Mouse (Mus musculus): ENCODE measurements around the gene Kdm4b.

The Kdm4b gene

DNA sequence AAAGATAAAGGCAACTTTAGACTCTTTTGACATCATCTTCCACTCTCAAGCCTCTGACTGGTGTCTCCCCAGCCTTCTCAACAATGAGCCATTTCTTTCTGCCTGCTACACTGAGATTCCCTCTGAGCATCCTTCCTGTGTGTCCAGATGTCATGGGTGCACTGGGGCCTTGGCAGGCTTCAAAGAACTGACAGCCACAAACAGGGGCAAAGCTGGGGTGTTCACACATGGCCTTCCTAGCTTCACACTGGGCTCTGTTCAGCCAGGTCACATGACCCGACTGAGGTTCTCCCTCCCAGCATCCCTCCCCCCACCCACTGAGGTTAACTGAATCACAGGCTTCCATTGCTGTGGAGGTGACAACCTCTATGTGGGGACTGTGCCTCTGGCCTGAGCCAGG is 29.7 kb upstream of the Kdm4b start:
- CTCF ChIA-PET, result no interaction called here

DNA sequence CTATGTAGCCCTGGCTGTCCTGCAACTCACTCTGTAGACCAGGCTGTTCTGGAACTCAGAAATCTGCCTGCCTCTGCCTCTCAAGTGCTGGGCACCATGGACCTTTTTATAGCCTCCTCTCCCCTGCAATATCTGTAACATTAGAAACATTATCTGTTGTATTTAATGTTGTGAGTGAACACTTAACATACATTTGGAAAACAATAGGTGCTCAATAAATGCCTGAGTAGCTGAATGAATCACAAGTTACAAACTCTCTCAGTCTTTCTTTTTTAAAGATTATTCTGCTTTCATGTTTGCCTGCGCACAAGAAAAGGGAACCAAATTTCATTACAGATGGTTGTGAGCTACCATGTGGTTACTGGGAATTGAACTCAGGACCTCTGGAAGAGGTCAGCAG is 27.6 kb upstream of the Kdm4b start:
- CTCF ChIA-PET, result no interaction called here

DNA sequence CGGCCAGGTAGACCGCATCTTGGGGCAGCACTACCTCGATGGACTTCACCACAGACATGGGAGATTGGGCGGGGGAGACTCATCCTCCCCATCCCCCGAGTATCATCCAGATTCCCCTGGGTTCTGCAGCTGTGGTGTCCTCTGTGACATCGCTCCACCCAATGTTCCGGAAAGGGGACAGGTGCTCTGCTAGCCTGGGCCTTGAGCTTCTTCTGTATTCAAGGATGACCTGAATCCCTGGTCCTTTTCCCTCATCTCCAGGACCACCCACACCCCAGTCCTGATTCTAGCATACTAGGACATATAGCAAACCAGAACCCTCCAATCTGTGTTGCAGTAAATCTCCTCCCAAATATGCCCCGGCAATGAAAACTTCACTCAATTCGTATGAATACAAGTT is 25.7 kb upstream of the Kdm4b start, which contains the start of gene Arrdc5:
TSS of gene Arrdc5 (minus strand) at position 101 of the 400 bp plus-strand sequence.
- CTCF ChIA-PET, result no interaction called here

DNA sequence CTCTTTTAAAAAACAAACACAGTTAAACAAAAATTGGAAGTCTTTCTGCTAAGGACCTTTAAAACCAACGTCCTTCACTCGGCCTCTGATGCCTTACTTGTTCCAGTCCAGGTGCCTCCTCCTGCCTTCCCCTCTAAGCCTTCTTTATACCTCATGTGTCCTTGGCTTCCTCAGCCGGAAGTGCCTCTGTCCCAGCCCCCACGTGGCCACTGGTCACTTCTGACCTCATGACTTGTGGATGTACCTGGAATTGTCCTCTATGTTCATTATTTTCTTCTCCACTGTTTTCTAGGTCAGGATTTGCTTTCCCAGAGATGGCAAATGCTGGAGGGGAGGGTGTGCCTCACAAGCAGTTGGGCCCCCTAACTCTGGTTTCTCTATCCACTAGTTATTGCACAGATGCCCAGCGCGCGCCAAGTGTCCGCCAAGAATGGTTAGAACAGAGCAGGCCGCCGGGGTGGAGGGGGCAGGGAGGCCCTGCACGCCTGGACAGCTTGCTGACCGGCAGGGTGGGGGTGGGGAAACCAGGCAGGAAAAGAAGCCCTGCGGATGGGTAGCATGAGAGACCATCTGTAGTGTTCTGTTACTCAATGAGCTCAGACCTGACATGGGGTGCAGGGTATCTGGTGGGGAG is 23.4 kb upstream of the Kdm4b start:
- CTCF ChIA-PET, result interaction anchor here (0.5 kb wide), 1 partner anchor 171 kb away, joined by 7 read pairs; no protein-coding TSS in a partner anchor

DNA sequence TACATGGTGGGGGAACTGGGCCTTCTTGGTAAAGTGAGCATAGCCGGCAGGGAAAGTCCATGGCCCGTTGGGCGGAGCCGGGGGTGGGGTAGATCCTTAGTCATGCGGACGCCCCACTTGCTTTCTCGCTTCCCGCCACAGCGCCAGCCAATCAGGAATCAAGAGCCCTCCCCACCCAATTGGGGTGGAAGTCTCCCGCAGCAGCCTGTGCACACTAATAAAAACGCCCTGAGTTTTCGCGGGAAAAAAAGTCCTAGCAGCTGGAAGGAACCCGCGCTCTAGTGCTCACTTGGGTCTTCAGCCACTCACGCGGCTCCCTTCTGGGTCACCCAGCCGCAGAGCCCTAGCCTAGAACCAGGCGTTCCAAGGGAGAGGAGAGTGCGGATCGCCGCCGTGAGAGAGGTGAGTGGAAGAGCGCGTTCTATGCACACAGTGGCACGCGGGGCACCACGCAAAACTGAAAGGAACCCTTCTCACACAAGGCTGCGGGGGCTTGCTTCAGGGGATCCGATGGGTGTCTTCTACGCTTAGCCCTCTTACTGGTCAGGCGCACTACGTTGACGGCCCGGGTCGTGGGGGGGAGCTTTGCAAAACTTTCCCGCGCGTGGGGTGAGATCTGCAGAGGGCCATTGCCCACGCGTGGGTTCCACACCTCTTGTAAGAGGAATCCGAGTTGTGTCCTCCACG is 22.6 kb upstream of the Kdm4b start, which contains the start of gene Uhrf1:
TSS of gene Uhrf1 (plus strand) at position 162 of the 687 bp plus-strand sequence.
- CTCF ChIA-PET, result interaction anchor here (0.9 kb wide), 1 partner anchor 10 kb away, joined by 3 read pairs; no protein-coding TSS in a partner anchor

DNA sequence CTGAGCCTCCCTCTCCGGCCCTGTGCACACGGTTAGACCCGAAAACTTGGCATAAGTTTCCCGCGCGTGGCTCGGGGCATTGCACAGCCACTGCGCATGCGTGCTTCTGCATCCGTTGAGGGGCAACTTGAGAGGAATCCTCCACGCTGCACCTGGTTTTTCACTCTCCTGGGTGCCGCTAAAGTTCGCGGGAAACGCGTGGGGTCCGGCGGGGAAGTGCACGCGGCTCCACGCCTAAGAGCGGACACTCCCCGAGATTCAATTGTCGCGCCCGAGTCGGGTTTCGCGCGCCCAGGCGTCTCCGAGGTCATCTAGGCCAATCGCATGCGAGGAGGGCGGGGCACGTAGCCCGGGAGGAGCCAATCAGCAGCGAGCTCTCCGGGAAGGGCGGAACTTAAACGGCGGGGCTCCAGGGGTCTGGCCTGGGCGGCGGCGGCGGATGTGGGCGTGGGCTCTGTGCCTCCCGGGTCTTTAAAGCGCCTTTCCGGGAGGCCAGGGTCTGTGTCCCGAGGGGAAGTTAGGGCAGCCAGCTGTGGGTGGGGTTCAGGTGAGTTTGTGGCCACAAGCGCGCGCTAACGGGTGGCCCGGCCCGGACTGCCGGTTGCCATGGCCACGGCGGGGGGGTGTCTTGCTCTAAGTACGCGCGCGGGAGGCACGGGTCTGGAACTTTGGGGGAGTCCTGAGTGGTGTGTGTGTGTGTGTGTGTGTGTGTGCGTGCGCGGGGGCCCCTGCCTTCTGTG is 21.8 kb upstream of the Kdm4b start:
- CTCF ChIA-PET, result interaction anchor here (0.7 to 0.9 kb wide), 3 partner anchors 11 to 121 kb away, joined by 3 to 4 read pairs (median 4); no protein-coding TSS in a partner anchor

DNA sequence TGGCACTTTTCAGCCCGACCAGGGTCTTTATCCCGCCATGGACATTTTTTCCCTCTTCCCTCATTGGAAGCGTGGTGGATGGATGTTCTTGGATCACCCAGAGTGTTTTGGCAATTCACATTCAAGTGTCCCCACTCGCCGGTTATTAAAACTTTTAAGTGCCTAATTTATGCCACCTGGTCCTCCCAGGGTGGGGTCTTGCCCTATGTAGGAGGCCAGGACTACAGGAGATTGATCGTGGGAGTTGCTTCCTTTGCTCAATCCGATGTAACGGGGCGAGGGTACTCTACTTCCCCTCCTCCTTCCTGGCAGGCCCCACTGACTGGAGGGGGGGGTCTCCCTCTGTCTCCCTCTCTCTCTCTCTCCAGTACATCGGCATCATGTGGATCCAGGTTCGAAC is 21.1 kb upstream of the Kdm4b start:
- CTCF ChIA-PET, result interaction anchor here (0.7 kb wide), 1 partner anchor 38 kb away, joined by 4 read pairs; no protein-coding TSS in a partner anchor

DNA sequence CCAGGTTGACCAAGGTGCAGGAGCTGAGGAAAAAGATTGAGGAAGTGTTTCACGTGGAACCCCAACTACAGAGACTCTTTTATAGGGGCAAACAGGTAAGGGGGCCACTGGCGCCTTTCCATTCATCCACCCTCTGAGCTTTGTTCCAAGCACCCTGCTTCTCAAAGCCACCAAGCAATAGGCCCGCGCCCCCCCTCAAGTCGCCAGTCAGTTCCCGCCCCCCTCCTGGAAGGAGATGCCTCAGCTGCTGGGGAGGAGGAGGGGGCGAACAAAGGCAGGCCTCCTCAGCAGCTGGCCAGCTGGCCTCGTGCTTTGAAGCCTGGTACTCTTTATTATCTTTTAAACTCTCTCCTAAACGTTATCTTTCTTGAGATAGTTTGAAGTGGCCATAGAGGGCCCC is 20.7 kb upstream of the Kdm4b start:
- CTCF ChIA-PET, result interaction anchor here (0.6 to 0.7 kb wide), 2 partner anchors 39 to 48 kb away, joined by 4 read pairs; no protein-coding TSS in a partner anchor

DNA sequence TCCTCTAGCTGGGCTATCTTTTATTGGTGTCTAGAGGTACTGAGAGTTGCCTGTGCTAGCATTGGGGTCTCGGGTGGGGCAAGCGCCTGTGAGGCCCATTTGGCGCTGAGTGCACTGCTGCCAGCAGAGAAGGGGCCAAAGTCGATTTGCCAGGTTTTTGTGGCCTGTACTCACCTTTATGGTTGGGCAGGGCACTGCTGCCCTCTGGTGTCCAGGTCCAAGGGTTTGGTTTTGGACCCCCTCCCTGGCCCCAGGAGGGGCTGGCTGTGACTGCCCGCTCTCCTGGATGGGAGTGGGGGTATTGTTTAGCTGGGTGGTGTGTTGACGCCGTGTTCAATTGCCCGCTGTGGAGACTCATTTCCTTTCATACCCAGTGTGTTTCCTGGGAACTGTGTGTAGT is 20.0 kb upstream of the Kdm4b start:
- CTCF ChIA-PET, result interaction anchor here (0.6 kb wide), 1 partner anchor 48 kb away, joined by 4 read pairs; no protein-coding TSS in a partner anchor

DNA sequence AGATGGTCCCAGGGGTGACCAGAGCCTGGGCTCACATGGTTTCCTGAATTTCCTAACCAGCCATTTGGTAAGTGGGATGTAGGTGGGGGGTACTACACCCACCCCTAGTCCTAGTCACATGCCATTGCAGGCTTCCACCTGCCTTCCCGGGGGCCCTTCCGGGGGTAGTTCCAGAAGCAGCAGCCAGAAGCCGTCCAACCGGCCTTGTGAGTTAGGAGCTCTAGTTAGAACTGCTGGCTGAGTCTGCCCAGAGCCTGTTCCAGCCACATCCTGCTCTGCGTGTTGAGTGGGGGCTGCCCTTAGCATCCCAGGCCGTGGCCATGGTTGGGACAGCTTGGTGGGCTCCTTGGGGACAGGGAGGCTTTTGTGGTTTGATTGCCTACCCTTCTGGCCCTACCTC is 17.8 kb upstream of the Kdm4b start:
- CTCF ChIA-PET, result interaction anchor here (1.3 kb wide), 1 partner anchor 17 kb away, joined by 3 read pairs; no protein-coding TSS in a partner anchor

DNA sequence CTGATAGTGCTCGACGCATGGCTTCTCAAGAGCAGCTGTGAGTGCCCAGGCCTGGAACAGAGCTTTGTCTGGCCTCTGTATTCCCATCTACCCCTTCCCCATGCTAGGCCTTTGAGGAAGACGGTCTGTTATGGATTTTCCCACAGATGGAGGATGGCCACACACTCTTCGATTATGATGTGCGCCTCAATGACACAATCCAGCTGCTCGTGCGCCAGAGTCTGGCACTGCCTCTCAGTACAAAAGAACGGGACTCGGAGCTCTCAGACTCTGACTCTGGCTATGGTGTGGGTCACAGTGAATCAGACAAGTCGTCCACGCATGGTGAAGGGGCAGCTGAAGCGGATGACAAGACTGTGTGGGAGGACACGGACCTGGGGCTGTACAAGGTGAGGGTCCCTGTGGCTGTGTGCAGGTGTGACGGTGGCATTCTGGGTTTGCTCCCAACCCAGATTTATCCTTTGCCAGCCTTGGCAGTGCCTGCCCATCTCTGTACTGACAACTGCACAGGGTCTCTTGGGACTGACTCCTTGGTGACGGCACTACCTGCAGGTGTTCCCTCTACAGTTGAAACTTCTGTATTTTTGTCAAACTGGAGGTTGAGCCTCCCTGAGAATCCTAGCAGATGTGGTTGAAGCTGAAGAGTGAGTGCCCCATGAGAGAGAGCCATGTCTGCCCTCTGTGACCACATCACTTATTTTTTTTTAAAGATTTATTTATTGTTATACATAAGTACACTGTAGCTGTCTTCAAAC is 16.5 kb upstream of the Kdm4b start:
- CTCF ChIA-PET, result no interaction called here

DNA sequence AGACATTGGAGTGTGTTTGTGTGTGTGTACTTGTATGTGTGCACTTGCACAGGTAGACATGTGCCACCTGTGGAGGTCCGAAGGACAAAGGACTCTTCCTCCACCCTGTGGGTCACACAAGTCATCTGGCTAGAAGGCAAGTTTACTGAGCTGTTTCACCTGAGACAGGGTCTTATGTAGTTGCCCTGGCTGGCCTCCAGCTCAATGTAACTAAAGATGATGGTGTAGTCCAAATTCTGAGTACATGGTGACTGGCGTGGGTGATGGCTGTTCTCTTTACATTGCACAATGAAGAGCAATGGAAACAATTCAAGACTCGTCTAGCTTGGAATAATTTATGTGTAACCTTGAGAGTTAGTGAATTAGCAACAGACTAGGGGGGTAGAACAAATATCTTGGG is 1.4 kb upstream of the Kdm4b start:
- CTCF ChIA-PET, result no interaction called here

DNA sequence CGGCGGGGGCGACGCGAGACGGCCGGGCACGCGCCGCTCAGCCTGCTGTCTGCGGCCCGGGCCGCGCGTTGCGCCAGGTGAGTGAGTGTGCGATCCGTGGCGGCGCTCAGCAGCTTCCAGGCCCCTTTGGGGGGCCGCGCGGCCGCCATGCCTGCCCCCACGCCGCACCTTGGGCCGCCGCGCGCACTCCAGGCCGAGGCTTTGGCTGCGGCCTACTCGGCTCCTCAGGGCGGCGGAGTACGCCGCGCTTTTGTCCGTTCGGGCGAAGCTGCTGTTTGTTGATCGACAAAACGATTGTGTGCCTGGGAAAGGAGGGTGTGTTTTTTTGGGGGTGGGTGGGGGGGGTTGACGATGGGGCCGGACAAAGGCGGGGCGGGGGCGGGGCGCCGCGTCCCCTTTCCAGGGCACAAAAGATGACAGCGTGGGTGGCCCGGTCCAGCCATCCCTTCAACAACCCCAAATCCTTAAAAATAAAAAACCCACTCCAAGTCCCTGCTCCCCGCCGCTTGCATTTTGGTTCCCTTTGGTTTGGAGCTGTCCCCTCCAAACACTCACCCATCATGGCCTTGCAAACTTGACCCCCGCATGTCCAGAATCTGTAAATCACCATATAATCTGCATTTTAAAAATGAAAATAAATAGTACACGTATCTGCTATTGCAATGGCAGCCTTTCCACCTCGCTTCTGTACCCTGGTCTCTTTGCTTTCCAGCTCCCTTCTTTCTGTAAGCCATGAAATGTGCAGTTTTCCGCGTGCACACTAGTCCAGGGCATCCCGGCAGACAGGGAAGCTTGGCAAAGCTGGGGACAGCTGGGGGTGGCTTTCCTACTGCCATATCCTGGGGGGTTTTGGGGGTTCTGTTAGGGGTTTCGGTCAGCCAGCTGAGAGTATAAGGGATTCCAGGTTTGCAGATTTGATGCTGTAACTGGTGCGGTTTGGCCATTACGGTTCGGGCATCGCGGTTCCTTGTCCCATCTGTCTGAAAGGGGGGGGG is 588 bp downstream of the Kdm4b start:
- CTCF ChIA-PET, result interaction anchor here (0.5 to 0.9 kb wide), 4 partner anchors 11 to 270 kb away, joined by 3 to 11 read pairs (median 4); no protein-coding TSS in a partner anchor

DNA sequence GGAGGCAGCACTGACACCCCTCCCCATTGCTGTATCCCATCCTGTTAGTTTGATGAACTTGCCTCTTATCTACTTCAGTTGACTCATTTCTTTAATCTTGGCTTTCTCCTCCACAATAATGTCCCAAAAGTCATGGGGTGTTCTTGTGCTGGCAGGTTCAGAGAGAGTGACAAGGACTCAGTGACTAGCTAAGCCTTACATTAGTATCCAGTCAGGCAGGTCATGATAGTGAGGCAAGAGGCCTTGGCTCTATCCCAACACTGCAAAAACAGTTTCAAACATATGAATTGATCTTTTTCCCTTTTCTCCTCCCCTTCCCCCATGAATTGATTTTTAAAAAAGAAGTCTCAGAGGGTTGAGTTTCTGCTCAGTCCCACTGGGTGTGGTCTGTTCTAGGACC is 3.4 kb downstream of the Kdm4b start:
- CTCF ChIA-PET, result interaction anchor here (0.9 kb wide), 1 partner anchor 10 kb away, joined by 4 read pairs; no protein-coding TSS in a partner anchor

DNA sequence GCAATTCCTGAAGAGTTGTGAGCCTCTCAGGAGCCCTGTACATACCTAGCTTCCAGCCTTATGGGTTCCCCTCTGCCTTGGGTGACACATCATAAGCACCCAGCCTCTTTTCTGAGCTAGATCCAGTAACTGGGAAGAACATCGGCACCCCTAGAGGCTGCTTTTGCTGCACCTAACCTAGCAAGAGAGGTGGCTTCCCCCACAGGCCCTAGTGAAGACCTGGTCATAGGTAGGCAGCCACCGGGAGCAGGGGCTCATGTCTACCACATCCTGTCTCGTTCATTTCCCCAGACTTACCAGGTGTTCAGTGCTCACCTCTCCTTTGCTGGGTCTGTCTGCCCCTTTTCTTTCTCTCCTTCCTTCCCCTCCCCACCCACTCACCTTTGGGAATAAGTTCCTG is 4.5 kb downstream of the Kdm4b start:
- CTCF ChIA-PET, result interaction anchor here (0.9 kb wide), 1 partner anchor 9 kb away, joined by 4 read pairs; no protein-coding TSS in a partner anchor

DNA sequence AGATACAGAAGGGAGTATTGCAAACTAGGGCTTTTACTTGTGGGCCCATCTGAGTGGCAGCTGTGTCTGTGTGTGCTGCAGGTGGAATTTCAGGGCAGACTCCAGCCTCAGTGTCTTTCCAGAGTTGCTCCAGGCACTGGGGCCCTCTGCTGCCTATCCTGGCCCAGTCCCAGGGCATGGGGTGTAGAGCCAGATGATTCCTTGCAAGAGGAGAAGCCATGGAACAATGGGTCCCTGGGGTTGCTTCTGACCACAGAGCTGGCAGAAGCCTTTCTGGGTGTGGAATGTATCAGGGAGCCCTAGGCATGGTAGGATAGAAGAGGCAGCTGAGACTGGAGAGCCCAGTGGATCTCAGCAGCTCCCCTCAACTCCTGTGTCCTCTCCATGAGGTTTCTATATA is 5.4 kb downstream of the Kdm4b start:
- CTCF ChIA-PET, result no interaction called here

DNA sequence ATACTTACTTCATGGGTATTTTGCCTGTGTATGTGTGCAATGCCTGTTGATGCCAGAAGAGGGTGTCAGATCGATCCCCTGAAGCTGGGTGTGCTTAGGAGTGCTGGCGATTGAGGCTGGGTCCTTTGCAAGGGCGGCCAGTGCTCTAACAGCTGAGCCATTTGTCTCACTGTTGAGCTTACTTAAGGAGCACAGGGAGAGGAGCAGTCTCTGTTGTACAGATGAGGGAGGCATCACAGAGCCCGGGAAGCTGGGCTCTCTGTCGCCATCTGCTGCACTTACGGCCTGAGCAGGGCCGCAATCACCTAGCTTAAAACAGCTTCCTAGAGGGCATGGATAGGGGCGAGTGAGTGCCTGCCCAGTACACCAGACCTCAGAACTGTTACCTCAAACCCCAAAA is 7.1 kb downstream of the Kdm4b start:
- CTCF ChIA-PET, result no interaction called here

DNA sequence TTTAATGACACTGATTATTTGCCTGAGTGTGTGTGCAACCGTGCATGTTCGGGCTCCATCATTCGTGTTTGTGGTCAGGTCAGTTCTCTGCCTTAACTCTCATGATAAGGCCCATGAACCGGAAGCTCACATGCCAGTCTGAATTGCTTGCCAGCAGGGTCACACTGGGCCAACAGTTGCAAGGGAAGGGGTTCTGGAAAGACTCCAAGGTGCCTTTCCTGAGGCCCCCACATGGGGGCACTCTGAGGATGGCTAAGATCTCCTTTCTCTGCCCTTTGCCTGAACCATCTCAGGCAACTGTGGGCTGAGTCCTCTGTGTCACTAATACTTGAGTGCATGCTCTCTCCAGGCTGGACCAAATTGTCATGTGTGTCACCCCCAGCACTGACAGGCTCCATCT is 11.3 kb downstream of the Kdm4b start:
- CTCF ChIA-PET, result interaction anchor here (0.6 kb wide), 1 partner anchor 218 kb away, joined by 6 read pairs; no protein-coding TSS in a partner anchor

DNA sequence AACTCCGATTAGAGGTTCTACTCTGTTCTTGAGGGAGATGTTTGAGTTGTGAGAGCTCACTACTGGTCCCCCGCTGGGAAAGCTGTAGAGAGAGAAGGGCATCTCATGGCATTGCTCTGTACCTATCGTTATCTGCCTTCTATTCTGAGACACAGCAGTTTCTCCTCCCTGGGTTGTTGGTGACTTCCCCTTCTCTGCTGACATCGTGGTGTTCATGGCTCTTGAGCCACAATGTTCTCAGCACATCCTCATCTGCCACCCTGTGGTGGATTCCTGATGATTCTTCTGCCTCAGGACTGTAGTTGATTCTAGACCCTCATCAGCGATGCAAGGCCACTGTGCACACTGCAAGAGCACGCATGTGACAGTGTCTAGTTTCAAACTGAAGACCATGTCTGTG is 11.9 kb downstream of the Kdm4b start:
- CTCF ChIA-PET, result interaction anchor here (3.8 kb wide), 1 partner anchor 13 kb away, joined by 10 read pairs; no protein-coding TSS in a partner anchor

DNA sequence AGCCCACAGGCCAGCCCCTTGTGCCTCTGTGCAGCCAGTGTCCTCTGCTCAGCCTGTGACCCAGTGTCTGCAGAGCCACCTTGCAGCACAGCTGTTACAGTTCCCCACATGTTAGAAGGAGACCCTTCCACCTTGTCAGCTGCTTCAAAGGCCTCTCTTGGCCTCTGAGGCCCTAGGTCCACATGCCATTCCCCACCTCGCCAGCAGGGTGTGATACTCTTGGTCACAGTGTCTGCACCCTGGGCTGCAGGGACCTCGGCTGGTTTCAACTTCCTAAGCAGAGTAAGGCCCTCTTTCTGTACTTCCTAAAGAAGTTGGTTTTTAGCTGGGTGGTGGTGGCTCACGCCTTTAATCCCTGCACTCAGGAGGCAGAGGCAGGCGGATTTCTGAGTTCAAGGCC is 13.0 kb downstream of the Kdm4b start:
- CTCF ChIA-PET, result interaction anchor here (1.3 to 3.8 kb wide), 2 partner anchors 9 to 12 kb away, joined by 4 to 10 read pairs; no protein-coding TSS in a partner anchor

All from spleen, embryonic (tissue).